Mouse (Mus musculus): ENCODE measurements around the gene Etv6.

GRCm38 (mm10) chr6:134039351-134039750, 3.9 kb downstream of the Etv6 start:
- TF ChIP-seq CTCF (IDR thresholded peaks at IDR 0.05; ENCODE audit: insufficient read depth, low read depth, low read length), result no peak
- TF ChIP-seq POLR2A (IDR thresholded peaks at IDR 0.05; ENCODE audit: insufficient read depth, low read depth, low read length), result no peak
